Mouse (Mus musculus): Measurements from ENCODE around the gene Cdipt.

Gene Cdipt

DNA sequence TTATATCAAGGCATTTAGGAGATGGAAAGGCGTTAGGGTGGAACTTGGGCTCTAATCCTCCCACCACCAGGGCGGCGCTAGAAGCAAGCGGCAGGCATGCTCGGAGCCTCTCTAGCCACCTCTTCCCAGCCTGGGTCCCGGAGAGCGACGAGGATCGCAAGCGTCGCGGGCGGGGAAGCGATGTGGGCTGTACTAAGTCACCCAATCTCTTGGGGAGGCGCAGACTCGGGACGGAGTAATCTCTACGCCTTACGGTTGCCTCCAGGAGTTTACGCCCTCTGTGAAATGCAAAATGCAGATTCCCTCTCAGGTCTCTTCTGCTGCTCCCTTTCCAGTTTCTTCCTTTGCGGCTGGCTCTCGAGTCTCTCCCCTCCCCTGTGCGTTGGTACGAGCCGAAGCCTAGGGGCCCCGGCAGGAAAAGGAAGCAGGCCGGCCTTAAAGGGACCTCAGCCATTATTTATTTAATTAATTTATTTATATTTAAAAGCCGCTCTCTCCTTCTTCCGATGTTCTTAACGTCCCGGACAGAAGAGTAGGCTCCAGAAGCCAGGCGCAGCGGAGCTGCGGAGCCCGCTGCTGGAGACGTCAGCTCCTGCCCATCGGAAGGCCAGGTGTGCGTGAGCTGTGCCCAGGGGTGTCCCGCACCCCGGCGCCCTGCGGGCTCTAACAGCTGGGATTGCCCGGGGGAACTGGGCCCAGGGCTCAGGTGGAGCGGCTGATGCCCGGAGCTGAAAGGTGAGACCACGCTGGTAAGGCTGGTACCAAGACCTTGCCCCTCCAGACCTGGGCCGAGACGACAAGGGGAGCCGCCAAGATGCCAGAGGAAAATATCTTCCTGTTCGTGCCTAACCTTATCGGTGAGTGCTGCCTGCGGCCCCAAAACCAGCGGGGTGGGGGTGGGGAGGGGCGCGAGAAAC lies 494 bp downstream of the Cdipt start, which contains the start of gene Cdiptos:
Gene Cdiptos (minus strand): TSS at position 149 of the 917 bp plus-strand sequence.
- peak; percentile 100 for DNase-seq

DNA sequence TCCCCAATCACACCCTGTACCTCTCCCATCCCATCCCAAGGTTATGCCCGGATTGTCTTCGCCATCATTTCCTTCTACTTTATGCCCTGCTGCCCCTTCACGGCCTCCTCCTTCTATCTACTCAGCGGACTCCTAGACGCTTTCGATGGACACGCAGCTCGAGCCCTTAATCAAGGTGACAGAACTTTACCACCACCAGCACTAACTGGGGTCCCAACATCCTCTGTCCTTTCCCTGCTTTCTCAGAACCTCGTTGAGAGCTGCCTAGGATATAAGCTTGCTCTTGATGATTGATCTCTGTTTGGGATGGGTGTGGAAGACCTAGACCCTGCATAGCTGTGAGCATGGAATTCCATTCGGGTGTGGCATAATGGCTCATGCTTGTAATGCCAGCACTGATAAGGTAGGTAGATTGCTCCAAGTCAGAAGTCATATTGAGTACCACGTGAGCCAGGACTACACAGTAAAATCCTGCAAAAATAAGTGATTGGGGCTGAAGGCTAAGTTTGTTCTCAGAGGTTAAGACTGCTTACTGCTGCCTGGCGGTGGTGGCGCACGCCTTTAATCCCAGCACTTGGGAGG lies 1.3 kb downstream of the Cdipt start:
- no peak for DNase-seq

DNA sequence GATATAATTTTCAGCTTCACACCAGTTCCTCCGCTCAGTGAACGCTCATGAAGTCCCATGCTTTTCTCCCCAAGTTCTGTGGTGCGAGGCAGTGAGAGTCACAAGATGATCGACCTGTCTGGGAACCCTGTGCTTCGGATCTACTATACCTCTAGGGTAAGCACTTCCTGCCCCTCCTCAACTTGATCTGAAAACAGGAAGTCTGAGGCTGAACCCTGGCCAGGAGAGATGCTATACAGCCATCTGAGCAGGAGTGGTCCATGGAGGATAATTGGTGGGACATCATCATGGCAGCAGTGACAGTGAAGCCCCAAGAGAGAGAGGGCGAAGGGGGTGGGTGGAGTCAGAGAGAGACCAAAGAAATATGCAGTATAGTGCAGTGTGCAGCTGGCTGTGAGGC lies 3.1 kb downstream of the Cdipt start:
- DNase-seq, result no peak

DNA sequence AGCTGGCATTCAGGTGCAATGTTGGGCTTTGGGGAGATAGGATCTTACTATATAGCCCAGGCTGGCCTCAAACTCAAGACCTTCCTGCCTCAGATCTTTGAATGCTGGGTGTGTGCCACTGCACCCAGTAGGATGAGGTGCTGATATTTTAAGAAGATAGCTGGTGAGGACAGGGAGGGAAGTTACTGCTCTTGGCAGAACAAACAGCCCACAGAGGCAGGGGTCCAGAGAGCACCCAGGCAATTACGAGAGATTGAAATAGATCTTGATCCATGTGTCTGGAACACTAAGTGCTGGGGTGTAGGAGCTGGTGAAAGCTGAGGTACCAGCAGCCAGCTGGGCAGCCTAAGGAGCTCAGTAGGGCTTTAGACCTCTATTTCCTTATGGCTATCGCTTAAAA lies 5.9 kb downstream of the Cdipt start:
- no peak for DNase-seq

DNA sequence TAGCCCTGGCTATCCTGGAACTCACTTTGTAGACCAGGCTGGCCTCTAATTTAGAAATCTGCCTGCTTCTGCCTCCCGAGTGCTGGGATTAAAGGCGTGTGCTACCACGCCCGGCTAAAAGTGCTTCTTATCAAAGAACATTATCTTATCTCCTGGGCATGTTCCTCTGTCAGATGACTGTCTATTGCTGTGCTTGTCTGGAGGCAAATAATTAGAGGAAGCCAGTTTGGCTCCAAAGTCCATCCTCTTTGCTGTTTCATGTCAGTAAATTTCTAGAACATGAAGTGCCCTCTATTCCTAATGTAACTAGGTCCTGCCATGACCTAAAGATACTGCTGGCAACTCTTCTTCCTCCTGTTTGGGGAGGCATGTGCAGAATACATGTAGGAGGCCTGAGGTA lies 6.3 kb downstream of the Cdipt start:
- no peak for DNase-seq

DNA sequence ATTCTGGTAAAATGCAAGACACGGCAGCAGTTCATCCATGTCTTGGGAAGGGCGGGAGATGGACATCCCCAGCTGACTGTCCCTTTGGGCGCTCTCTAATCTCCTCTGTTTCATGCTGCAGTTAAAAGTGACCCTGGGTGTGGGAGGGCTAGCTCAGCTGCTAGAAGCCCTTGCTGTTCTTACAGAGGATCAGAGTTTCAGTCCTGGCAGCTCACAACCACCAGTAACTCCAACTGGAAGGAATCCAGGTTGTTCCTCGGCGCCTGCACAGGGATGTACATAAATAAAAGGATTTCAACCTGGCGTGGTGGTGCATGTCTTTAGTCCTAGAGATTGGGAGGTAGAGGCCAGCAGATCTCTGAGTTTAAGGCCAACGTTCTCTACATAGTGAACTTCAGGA lies 7.4 kb downstream of the Cdipt start:
- no peak for DNase-seq

DNA sequence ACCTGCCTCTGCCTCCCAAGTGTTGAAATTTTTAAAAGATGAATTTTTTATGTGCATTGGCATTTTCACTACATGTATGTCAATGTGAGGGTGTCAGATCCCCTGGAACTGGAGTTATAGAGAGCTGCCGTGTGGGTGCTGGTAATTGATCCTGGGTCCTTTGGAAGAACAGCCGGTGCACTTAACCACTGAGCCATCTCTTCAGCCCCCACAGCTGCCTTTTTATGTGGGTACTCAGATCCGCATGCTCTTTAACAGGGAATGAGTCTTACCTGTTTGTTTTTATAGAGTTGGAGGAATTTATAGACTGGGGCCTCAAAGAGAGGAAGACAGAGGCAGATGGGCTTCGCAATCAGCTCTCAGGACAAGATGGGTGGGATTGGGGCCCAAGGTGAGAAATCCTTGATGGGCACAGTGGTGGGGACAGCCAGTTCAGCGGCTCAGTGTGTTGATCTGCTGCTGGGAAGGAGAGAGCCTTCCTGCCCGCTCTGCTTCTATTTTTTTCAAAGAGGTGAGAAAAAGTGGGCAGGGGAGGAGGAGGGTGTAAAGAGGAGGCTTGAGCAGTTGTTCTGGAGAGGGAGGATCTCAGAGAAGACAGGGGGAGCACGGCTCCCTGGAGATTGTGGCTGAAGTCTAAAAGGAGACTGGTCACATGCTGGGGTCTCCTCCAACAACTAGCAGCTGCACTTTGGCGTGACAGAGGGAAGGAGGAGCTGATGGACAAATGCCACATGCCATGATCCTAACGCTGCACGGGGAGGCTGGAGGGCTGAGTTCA lies 9.1 kb downstream of the Cdipt start:
- no peak for DNase-seq

DNA sequence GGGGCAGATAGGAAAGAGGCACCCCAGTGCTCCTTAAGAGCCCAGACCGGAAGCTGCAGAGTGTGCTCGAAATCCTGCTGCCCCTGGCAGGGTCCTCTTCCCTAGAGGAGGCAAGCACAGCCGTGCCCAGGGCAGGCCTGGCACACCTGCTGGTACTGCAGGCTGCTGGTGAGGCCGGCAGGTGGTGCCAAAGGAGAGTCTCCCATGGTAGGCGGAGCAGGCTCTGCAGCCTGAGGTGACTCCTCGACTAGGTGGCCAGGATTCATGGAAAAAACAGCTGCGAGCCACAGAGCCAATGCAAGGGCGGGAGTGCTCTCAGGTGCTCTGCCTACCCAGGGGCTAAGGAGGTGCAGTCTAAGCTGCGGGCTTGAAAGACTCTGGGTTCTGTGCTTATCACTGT lies 10.6 kb downstream of the Cdipt start:
- DNase-seq, result peak; percentile 22

DNA sequence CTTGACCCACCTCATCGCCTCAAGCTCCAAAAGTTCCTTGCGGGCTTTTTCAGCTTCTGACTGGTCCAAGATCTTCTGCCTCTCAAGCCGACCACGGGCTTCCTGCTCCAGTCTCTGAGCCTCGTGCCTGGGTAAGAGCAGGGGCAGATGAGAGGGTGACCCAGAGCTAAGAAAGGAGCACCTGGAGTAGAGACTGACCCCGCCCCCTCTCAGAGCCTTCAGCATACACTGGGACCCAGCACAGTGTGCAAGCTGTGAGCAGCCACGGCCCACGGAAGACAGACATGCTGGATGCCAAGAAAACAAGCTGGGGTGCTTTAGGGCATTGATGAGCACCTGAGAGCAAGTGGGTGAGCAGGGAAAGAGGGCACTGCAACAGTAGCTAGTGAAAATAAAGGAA lies 13.1 kb downstream of the Cdipt start:
- no peak for DNase-seq

DNA sequence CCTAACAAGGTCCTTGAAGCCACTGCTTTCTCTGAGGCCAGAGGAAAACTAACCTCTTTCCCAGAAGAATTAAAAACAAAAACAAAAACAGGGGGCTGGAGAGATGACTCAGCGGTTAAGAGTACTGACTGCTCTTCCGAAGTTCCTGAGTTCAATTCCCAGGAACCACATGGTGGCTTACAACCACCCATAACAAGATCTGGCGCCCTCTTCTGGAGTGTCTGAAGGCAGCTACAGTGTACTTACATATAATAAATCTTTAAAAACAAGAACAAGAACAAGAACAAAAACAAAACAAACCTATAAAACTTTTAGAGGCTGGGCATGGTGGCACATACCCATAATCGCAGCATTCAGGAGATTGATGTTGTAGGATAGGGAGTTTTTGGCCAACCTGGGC lies 20.7 kb downstream of the Cdipt start:
- DNase-seq, result no peak

DNA sequence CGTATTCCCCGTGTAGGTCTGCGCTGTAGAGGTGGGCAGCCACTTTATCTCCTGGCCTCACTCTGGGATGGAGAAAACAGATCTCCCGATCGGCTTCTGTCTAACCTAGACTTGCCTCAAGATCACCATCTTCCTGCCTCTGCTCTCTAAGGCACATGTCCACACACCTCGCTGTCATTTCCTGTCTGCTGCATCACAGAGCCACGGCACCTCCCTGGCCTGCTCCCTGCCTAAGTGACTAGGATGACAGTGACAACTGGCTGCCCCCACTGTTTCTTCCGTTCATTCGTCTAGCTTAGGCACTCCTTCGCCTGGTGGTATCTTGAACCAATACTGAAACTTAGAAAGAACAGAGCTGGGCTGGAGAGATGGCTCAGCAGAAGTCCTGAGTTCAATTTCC lies 23.9 kb downstream of the Cdipt start:
- no peak for DNase-seq

DNA sequence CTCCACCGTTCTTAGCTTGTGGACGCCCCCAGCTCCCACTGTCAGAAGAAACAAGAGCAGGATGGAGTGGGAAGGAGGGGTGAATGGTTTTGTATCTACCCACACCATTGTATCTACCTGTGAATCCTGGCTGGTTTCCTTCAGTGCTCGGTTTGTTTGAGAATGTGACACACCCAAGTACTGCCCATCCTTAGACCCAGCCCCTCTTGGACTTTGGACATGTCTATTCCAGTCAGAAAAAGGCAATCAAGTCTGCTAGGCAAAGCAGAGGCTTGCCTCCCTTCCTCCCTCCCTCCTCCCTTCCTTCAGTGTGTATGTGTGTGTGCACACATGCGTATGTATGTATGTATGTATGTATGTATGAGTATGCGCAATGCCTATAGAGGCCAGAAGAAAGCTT lies 27.9 kb downstream of the Cdipt start:
- no peak for DNase-seq

DNA sequence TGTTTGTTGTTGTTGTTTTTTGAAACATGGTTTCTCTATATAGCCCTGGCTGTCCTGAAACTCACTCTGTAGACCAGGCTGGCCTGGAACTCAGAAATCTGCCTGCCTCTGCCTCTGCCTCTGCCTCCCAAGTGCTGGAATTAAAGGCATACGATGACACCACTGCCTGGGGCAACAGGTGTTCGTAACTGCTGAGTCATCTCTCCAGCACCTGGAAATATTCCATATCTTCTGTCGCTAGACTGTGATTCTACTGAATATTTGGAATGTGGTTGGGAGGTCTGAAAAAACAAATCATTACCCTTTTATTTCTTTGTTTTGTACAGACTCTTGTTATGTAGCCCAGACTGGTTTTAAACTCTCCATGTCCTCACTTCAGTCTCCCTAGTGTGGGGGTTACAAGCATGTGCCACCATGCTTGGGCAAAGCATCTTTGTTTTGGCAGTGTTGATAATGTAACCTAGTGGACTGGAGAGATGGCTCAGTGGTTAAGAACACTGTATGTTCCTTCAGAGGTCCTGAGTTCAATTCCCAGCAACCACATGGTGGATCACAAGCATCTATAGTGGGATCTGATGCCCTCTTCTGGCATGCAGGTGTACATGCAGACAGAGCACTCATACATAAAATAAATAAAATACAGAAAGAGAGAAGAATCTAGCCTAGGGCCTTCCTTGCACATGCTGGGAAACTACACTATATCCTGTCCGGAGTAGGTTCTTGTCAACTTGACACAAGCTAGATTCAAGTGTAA lies 28.6 kb downstream of the Cdipt start:
- no peak for DNase-seq

DNA sequence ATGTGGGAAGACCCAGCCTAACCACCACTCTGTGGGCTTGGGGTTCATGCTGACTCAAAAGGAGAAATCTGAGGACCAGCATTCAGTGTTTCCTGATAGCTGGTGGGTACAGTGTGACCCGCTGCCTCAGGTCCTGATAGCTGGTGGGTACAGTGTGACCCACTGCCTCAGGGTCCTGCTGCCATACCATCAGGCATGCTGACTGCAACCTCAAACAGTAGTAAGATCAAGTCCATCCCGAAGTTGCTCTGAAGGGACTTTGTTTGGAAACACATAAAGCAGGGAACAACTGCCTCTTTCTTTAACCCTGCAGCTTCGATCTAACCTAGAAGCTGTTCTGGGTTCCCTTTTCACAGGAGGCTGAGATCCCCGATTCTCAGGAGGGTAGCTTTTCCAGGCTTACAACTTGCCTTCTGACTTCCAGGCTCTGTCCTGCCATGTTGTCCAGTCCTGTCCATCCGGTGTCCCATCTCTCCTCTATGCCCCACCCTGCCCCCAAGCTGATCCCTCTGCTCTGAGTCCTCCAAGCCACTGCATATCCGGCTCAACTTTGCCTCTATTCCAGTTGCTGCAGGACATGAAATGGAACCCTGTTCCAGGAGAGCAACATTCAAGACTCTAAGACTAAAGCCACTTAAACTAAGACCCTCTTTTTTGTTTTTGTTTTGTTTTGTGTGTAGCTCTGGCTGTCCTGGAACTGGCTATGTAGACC lies 31.8 kb downstream of the Cdipt start:
- no peak for DNase-seq

DNA sequence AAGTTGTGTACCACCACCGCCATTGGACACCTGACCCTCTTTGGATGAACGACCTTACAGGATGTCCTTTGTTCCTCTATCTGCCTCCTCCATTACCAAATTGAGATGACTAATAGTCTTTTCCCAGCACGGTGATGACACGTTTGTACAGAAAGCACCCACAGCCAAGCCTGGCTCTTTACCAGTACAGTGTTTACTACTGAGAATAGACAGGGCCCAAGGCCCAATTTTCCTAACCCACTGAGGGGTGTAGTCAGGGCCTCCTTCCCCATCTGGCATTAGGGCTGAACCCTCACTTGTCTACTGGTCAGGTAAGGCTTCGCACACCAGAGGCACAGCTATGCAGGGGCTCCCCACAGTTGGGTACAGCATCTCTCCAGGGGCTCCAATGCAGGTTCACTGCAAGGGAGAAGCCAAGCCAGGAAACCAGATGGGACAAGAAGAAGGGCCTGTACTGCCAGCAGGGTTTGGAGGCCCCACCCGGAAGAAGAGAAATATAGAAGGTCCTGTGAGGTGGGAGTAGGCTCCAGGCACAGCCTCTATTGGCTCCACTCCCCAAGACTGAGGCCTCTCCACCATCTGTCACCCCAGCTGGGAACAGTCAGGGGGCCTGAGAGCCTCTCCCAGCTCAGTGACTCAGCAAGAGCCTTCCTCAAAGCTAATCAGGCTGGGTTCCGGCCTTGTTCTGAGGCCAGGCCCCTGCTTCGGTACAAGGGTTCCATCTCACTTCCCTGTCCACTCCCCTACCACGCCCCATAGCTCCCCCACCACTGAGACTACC lies 32.7 kb downstream of the Cdipt start:
- no peak for DNase-seq

DNA sequence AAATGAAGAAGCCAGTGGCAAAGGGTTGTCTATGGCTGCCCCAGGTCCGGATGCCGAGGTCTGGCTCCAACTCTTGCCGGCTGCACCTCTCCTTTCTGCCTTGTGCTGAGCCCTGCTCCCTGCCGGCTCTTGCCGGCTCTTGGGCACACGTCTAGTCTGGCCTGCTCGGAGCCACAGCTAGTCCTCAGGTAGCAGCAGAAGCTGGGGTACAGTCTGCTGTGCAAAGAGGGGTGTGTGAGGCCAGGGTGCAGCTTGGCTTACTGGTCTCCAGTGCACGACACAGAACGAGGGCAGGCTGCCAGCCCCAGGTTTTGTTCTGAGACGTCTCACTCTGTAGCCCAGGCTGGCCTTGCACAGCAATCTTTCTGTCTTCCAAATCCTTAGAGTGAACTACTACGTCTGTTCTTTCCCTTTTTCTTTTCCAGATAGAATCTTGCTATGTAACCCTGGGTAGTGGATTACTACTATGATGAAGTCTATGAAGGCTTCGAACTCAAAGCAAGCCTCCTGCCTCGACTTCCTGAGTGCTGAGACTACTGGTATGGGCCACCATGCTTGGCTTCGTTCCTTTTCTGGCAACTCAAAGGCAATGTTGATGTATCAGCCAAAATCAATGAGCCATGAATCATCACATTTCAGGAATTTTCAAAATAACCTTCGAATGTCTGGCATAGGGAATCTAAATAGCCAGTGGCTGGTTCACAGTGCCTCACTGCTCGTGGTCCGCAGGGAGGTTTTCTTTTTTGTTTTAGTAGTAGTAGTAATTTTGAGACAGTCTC lies 33.8 kb downstream of the Cdipt start:
- DNase-seq, result no peak

DNA sequence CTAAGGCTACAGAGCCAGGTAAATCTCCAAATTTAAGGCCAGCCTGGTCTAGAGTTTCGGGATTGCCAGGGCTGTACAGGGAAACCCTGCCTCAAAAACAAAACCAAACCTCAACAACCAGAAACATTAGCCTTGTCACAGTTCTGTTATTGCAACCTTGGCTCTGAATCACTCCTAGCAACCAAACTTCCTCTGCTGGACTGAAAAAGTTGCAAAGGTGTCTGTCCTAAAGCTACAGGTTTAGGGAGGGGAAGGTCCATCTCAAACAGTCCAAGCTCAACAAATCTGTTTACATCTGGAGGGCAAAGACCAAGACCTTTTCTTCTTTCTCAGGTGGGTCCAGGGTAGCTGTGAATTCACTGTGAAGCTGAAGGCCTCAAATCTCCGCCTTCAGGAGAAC lies 35.3 kb downstream of the Cdipt start:
- DNase-seq, result no peak

DNA sequence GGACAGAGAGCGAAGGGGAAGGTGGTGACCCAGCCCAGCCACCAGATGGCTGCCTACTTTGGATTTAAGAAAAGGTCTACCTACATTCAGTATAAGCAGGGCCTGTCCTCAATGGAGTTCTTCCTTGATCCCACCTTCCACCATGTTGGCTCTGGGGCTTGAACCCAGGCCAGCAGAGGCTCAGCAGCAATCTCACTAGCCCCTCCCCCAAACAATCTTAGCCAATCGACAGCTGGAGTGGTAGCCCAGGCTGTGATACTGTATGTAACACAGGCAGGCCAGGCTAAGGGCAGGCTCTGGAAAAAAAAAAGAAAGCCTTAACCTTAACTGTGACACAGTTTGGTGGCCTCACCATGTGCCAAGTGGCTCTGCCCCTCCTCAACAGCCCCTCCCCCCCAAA lies 36.0 kb downstream of the Cdipt start:
- no peak for DNase-seq

DNA sequence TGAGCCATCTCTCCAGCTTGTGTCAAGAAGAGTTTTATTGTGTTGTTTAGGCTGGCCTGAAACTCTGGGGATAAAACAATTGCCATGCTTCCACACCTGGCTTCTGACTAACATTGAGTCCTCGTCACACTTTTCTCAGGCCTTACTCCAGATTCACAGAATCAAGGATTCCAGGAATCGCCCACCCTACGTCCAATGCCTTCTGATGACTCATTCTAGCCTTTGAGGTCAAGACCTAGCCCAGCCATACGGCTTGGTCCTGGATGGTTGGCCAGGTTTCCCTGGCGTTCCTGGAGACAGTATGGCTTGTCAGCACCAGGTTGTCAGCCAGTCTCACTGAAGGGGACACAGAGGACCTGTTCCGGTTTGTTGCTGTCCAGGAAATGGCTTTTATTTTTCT lies 36.7 kb downstream of the Cdipt start:
- DNase-seq, result no peak

DNA sequence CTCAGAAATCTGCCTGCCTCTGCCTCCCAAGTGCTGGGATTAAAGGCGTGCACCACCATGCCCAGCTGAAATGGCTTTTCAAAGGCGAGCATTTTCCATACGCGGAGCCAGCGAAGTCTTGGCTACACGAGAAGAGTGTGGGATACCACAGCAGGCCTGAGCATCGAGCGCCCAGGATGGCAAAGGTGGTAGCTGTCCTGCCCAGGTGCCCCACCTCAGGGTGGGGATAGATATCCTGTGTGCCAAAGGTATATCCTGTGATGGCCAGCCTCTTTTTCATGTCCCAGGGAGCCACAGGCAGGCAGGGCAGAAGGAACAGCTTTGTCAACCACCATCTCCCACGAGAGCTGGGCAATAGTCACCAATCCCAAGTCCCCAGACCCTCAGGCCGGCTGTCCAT lies 37.1 kb downstream of the Cdipt start:
- DNase-seq, result no peak

DNA sequence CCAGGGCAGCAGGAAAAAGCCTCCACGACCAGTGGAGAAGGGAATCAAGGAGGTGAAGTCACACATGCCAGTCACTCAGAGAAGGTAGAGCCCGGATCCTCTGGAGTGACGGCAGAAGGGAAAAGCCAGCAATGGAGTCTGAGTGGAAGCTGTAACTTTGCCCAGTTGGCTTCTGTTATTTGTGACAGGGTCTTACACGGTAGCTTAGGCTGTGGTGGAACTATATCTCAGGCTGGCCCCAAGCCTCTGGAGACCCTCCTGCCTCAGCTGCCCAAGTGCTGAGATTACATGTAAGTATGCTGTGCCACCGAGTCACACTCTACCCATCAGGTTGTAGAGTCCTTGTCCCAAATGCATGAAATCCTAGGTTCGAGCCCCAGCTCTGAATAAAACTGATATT lies 37.7 kb downstream of the Cdipt start:
- DNase-seq, result no peak

All from right cerebral cortex, postnatal 4 days (tissue).